Mouse (Mus musculus) ES-E14 (cell line): ENCODE data around the gene Rab4b. TPM values are rescaled to one million over a fixed set of nuclear protein-coding genes. Genes with fewer than 3 reads are reported as not detected.
A peak's percentile ranks its signal among the peaks of the same experiment; 100 is the strongest.

Experiments used
- DNase-seq: peaks from one replicate; pipeline ENCODE4 v3.0.0-alpha.2; 2013; ENCODE audit warnings: low read depth, low spot score
- H3K27ac ChIP-seq: 2 replicates; pipeline ENCODE4 v1.5.1; 2012; ENCODE audit warnings: low read depth, mild to moderate bottlenecking, low read length, moderate library complexity, mixed read lengths; ENCODE audit not compliant: poor library complexity, insufficient read depth, severe bottlenecking
- H3K36me3 ChIP-seq: 2 replicates; pipeline ENCODE4 v1.6.1; 2012; ENCODE audit warnings: mild to moderate bottlenecking, low read length, moderate library complexity, mixed read lengths; ENCODE audit not compliant: control insufficient read depth, poor library complexity, insufficient read depth, severe bottlenecking
- H3K4me1 ChIP-seq, 2 experiments: fragments of 150-350 bp in 1 of 2; sonication (generic) in 1 of 2; 2 replicates each; pipeline ENCODE4 v1.6.1; 2012; ENCODE audit warnings: low read length in 2 of 2, mild to moderate bottlenecking in 1 of 2, mixed read lengths in 1 of 2; ENCODE audit not compliant: control insufficient read depth in 2 of 2, insufficient read depth in 2 of 2, poor library complexity in 1 of 2
- H3K4me3 ChIP-seq, 2 experiments: fragments of 150-350 bp in 1 of 2; sonication (generic) in 1 of 2; 2 replicates each; pipeline ENCODE4 v1.5.1; 2012; ENCODE audit warnings: low read length in 2 of 2, low read depth in 1 of 2, mild to moderate bottlenecking in 1 of 2, mixed read lengths in 1 of 2; ENCODE audit not compliant: insufficient read depth in 1 of 2, poor library complexity in 1 of 2, severe bottlenecking in 1 of 2
- H3K9ac ChIP-seq: 2 replicates; pipeline ENCODE4 v1.6.1; 2012; ENCODE audit warnings: low read depth, mild to moderate bottlenecking, low read length, mixed read lengths; ENCODE audit not compliant: poor library complexity, insufficient read depth, severe bottlenecking
- H3K9me3 ChIP-seq: fragments of 150-350 bp; sonication (generic); 2 replicates; pipeline ENCODE4 v1.6.1; 2012; ENCODE audit warnings: low read depth, mild to moderate bottlenecking, low read length; ENCODE audit not compliant: control insufficient read depth, insufficient read depth
- CHD2 ChIP-seq: IDR thresholded peaks from 2 replicates; pipeline ENCODE4 v1.6.1; 2014; ENCODE audit warnings: mild to moderate bottlenecking, low read depth, low read length, inconsistent platforms
- HCFC1 ChIP-seq: IDR thresholded peaks from 2 replicates; pipeline ENCODE4 v1.6.1; 2012; ENCODE audit warnings: low read length, inconsistent platforms, borderline replicate concordance; ENCODE audit not compliant: insufficient read depth
- MAFK ChIP-seq: IDR thresholded peaks from 2 replicates; pipeline ENCODE4 v1.6.1; 2014; ENCODE audit warnings: mild to moderate bottlenecking, low read depth, low read length, inconsistent platforms; ENCODE audit not compliant: insufficient read depth
- ZC3H11A ChIP-seq: IDR thresholded peaks from 2 replicates; pipeline ENCODE4 v1.6.1; 2012; ENCODE audit warnings: low read depth, mild to moderate bottlenecking, inconsistent platforms, low read length, borderline replicate concordance
- ZNF384 ChIP-seq: IDR thresholded peaks from 2 replicates; pipeline ENCODE4 v1.6.1; 2012; ENCODE audit warnings: low read depth, low read length, inconsistent platforms
- in situ Hi-C, 2 experiments: fragments of 600-800 bp; cut with MboI; formaldehyde crosslinking; loops; one replicate each; pipeline ENCODE4 v1.15.1; 2025; ENCODE audit warnings: low sequenced_read_pairs in 2 of 2, inconsistent platforms in 1 of 2; ENCODE audit not compliant: unreplicated experiment in 2 of 2
- total RNA-seq: library from RNA; depleted of rRNA; stranded (reverse); fragments of 300-350 nt; gene quantifications from 2 replicates; pipeline ENCODE4 v1.2.3, GENCODE M21; 2012

Rab4b gene
- total RNA-seq, 1 experiment, result 28.3 TPM

DNA sequence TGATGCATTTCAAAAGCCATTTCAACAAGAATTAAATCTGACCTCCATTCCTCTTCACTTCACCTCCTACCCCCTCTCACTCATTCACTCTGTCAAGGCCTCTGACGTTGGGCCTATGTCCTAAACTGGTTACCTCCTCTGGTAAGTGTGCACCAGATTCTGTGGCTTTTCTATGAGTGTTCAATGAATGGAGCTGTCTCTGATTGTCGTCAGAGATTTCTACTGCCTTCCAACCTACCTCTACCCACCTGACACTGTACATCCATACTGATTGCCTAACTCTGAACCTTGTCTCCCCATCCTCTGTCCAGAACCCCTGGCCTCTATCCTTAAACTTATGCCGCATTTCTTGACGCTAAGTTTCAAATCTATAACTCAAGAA is 763 bp downstream of the Rab4b start:
- H3K4me3 ChIP-seq, result peak overlapping the region; percentile 63 to 93
- no peak overlapping the region for H3K27ac ChIP-seq
- TF ChIP-seq HCFC1, result no peak
- no peak for TF ChIP-seq MAFK
- no peak for TF ChIP-seq ZC3H11A
- no peak for TF ChIP-seq CHD2
- no peak for TF ChIP-seq ZNF384
- peak overlapping the region; percentile 60; the same call in 1 of the 2 replicates for H3K9ac ChIP-seq
- peaks cover 2% of the 10 kb centered on the region; the same call in 1 of the 2 replicates for H3K36me3 ChIP-seq
- H3K9me3 ChIP-seq, result no peaks in the 10 kb centered on the region
- in situ Hi-C loops, result no loop called here
- peaks cover 10 to 30% of the 10 kb centered on the region in 2 experiments for H3K4me1 ChIP-seq
- no peak for DNase-seq

DNA sequence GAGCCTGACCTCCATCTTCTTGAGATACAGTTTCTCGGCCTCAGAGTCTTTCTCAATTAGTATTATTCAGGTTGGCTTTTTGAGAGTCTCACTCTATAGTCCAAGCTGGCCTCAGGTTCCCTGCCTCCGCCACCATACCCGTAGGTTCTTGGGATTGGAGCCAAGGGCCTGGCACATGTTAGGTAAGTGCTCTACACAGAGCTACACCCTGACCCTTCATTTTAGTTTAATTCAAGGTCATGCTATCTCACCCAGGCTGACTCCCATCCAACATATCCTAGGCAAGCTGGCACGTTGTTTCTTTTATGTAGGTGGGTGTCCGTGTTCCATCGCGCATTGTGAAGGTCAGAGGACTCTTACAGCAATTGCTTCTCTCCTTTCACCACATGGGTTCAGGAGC is 3.8 kb downstream of the Rab4b start:
- peaks cover 4 to 18% of the 10 kb centered on the region in 2 experiments; a peak in 3 of 4 replicates for H3K4me1 ChIP-seq
- peaks cover 9% of the 10 kb centered on the region for H3K36me3 ChIP-seq
- H3K27ac ChIP-seq, result no peak overlapping the region
- H3K9me3 ChIP-seq, result no peaks in the 10 kb centered on the region
- in situ Hi-C loops, result no loop called here
- H3K9ac ChIP-seq, result no peak overlapping the region; the same call in 1 of the 2 replicates
- DNase-seq, result no peak
- 0 out of 4 replicates have a peak overlapping the region, but pooled peaks of 1 of the 2 experiments have one; percentile 11 for H3K4me3 ChIP-seq
- TF ChIP-seq ZC3H11A, result no peak
- TF ChIP-seq CHD2, result no peak
- no peak for TF ChIP-seq ZNF384
- no peak for TF ChIP-seq MAFK
- TF ChIP-seq HCFC1, result no peak

DNA sequence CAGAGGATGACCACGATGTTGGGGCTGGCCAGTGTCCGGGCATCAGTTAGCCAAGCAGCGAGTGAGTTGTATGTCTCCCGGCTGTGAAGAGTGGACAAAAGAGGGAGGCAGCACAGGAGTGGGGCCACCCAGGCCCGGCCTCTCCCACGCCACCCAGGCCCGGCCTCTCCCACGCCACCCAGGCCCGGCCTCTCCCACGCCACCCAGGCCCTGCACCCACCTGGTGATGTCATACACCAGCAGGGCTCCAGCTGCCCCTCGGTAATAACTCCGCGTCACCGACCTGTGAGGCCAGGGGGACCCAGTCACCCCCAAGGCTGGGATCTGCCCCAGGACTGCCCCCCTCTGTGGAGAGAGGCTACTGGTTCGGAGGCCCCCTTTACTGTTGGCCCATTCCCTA is 4.2 kb downstream of the Rab4b start:
- H3K9ac ChIP-seq, result peak overlapping the region; percentile 50; the same call in 1 of the 2 replicates
- peak overlapping the region; percentile 24; the same call in 1 of the 2 replicates for H3K27ac ChIP-seq
- TF ChIP-seq ZC3H11A (no peak), ZNF384 (no peak), MAFK (no peak), HCFC1 (no peak), CHD2 (no peak)
- H3K4me3 ChIP-seq, result peak overlapping the region in 1 of 2 experiments; percentile 11; a peak in 1 of 4 replicates
- peaks cover 9% of the 10 kb centered on the region for H3K36me3 ChIP-seq
- H3K9me3 ChIP-seq, result no peaks in the 10 kb centered on the region
- in situ Hi-C loops, result no loop called here
- DNase-seq, result no peak
- peaks cover 4 to 18% of the 10 kb centered on the region in 2 experiments; a peak in 3 of 4 replicates for H3K4me1 ChIP-seq

DNA sequence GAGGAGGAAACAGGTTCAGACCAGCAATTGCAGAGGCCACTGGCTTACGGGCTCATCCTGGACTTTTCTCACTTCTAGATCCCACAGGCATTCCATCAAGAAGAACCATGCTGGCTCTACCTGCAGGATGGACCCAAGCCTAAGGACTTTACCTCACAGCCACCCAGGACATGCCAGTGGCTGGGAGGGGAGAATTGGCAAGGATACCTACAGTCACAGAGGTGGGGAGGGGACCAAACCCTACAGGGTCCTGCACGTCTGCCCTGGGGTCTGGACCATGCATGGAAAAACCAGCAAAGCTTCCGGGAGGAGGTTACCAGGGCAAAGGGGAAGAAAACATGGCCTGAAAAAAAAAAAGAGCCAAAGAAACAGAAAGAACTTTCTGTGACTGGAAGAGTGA is 7.7 kb downstream of the Rab4b start:
- no peak overlapping the region for H3K27ac ChIP-seq
- no peaks in the 10 kb centered on the region for H3K9me3 ChIP-seq
- TF ChIP-seq ZNF384, result no peak
- no peak for TF ChIP-seq CHD2
- no peak for TF ChIP-seq MAFK
- no peak for TF ChIP-seq ZC3H11A
- no peak for TF ChIP-seq HCFC1
- DNase-seq, result no peak
- peaks cover 4 to 23% of the 10 kb centered on the region in 2 experiments; a peak in 3 of 4 replicates for H3K4me1 ChIP-seq
- in situ Hi-C loops, result no loop called here
- H3K9ac ChIP-seq, result no peak overlapping the region
- peaks cover 9% of the 10 kb centered on the region for H3K36me3 ChIP-seq
- H3K4me3 ChIP-seq, result no peak overlapping the region

DNA sequence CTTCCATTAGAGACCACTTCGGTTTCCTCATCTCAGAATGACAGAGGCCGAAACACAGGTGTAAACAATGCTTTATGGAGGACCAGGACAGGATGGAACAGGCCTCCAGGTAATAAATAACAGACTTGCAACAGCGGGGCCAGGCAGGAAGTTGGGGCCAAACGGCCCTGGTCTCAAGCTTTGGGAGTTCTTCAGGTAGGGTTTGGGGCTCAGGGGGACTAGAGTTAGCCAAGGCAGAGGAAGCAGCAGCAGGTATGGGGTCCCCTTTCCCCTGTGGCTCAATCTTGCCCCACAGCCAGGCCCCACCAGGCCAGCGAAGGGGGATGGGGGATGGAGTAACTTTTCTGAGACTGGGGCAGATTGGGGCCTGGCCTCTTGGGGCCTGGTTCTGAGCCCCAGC is 10.3 kb downstream of the Rab4b start:
- TF ChIP-seq CHD2 (no peak), ZC3H11A (no peak), HCFC1 (no peak), ZNF384 (no peak), MAFK (no peak)
- Histone ChIP-seq H3K27ac (no peak overlapping the region), H3K9ac (no peak overlapping the region), H3K9me3 (no peaks in the 10 kb centered on the region), H3K4me1 (peaks cover 3 to 16% of the 10 kb centered on the region in 2 experiments; a peak in 3 of 4 replicates), H3K4me3 (no peak overlapping the region), H3K36me3 (peaks cover 7% of the 10 kb centered on the region)
- in situ Hi-C loops, result no loop called here
- DNase-seq, result no peak
